Mouse (Mus musculus) kidney, adult 2 months (tissue): ENCODE measurements around the gene Mnd1.

ENCODE experiments used
- CTCF ChIP-seq: fragments of 200-500 bp; conservative IDR thresholded peaks from 2 replicates; pipeline ENCODE4 v1.5.1; 2011; ENCODE audit warnings: low read depth, mild to moderate bottlenecking, control low read depth, low read length, moderate library complexity, mixed read lengths; ENCODE audit not compliant: insufficient read depth, insufficient read length
- POLR2A ChIP-seq: fragments of 200-500 bp; IDR thresholded peaks from one replicate; pipeline ENCODE4 v1.6.1; 2011; ENCODE audit warnings: low read depth, low read length, control low read depth

GRCm38 (mm10) chr3:84041739-84042138 is 113.8 kb downstream of the Mnd1 start:
- TF ChIP-seq CTCF (no peak), POLR2A (no peak)
